Mouse (Mus musculus): ENCODE measurements around the gene Adam12.

DNA sequence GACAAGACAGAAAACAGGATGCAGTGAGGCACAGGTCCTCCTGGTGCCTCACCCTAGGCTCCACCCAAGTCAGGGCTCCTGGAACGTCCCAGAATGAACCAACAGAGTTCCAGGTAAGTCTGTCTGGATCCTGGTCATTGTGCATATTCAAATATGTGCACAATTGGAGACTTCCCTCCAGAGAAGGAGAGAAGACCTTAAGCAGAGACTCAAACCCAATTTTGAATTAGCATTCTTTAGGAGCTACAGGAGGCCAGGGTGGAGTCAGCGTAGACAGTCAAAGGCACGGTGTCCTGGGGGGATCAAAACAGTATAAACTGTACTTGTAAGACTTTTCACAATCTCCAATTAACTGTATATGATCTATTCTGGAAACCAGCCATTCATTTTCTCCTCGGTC is 40.5 kb upstream of the Adam12 start:
- TF ChIP-seq CTCF (IDR thresholded peaks at IDR 0.05; ENCODE audit: insufficient read depth, low read depth, low read length) (no peak), POLR2A (IDR thresholded peaks at IDR 0.05; ENCODE audit: insufficient read depth, low read depth, low read length) (no peak)

All from olfactory bulb, adult 2 months (tissue).